Mouse (Mus musculus) limb, embryonic 14.5 days (tissue): Measurements from ENCODE around the gene Coasy. TPM values are rescaled to one million over a fixed set of nuclear protein-coding genes. Genes with fewer than 3 reads are reported as not detected.
A peak's percentile ranks its signal among the peaks of the same experiment; 100 is the strongest.

Experiments
- ATAC-seq: fragments of 200-750 bp; cut with Nextera tagmentation; 2 replicates; pipeline ENCODE4 v1.8.0; 2017; ENCODE audit warnings: low read depth, moderate number of reproducible peaks, moderate TSS enrichment; ENCODE audit not compliant: low FRiP score
- DNase-seq: peaks from one replicate; pipeline ENCODE4 v3.0.0-alpha.2; 2015; ENCODE audit warnings: low spot score
- H3K27ac ChIP-seq: fragments of 300-500 bp; sonication (generic); replicated peaks from 2 replicates; pipeline ENCODE4 v1.5.1; 2014; ENCODE audit warnings: low read depth, mild to moderate bottlenecking, low read length, moderate library complexity, mixed read lengths
- H3K27me3 ChIP-seq: fragments of 300-500 bp; sonication (generic); 2 replicates; pipeline ENCODE4 v1.6.1; 2014; ENCODE audit warnings: low read length, mixed read lengths; ENCODE audit not compliant: control insufficient read depth, insufficient read depth
- H3K36me3 ChIP-seq: fragments of 300-500 bp; sonication (generic); 2 replicates; pipeline ENCODE4 v1.6.1; 2014; ENCODE audit warnings: mild to moderate bottlenecking, low read length, moderate library complexity, mixed read lengths; ENCODE audit not compliant: control insufficient read depth, insufficient read depth
- H3K4me1 ChIP-seq: fragments of 300-500 bp; sonication (generic); 2 replicates; pipeline ENCODE4 v1.6.1; 2014; ENCODE audit warnings: antibody characterized with exemption, low read length, mixed read lengths; ENCODE audit not compliant: control insufficient read depth, insufficient read depth
- H3K4me2 ChIP-seq: fragments of 300-500 bp; sonication (generic); replicated peaks from 2 replicates; pipeline ENCODE4 v1.6.1; 2014; ENCODE audit warnings: low read depth, mild to moderate bottlenecking, low read length, moderate library complexity; ENCODE audit not compliant: severe bottlenecking
- H3K4me3 ChIP-seq: fragments of 300-500 bp; sonication (generic); replicated peaks from 2 replicates; pipeline ENCODE4 v1.5.1; 2014; ENCODE audit warnings: low read length
- H3K9ac ChIP-seq: fragments of 300-500 bp; sonication (generic); 2 replicates; pipeline ENCODE4 v1.6.1; 2014; ENCODE audit warnings: mild to moderate bottlenecking, low read depth, low read length, moderate library complexity; ENCODE audit not compliant: severe bottlenecking
- H3K9me3 ChIP-seq: fragments of 300-500 bp; sonication (generic); 2 replicates; pipeline ENCODE4 v1.6.1; 2016; ENCODE audit warnings: low read length; ENCODE audit not compliant: control insufficient read depth
- POLR2A ChIP-seq: fragments of 200-500 bp; IDR thresholded peaks from 2 replicates; pipeline ENCODE4 v1.8.0; 2012; ENCODE audit warnings: inconsistent platforms, mild to moderate bottlenecking, moderate library complexity, borderline replicate concordance; ENCODE audit not compliant: insufficient read depth, insufficient read length; ENCODE audit errors: extremely low read depth
- WGBS: fragments of 180-500 bp; shearing (Covaris S2); extraction: QIAGEN DNeasy Blood & Tissue Kit; methylation state at CpG from one replicate; pipeline ENCODE4 v1.1.7; 2014; 5-methylcytosine and 5-hydroxymethylcytosine counted together
- polyA plus RNA-seq, 2 experiments: library from polyadenylated mRNA; depleted of rRNA in 1 of 2; stranded (reverse) in 1 of 2; unstranded in 1 of 2; fragments of >200 nt; fragmentation: Nextera tagmentation in 1 of 2; extraction: Ambion mirVana in 1 of 2; gene quantifications; 2 replicates each; pipeline versions ENCODE4 v1.2.1 to v1.2.3; 2012 to 2014

Gene Coasy
- polyA plus RNA-seq, 2 experiments, result 43.3 to 49.1 TPM

DNA sequence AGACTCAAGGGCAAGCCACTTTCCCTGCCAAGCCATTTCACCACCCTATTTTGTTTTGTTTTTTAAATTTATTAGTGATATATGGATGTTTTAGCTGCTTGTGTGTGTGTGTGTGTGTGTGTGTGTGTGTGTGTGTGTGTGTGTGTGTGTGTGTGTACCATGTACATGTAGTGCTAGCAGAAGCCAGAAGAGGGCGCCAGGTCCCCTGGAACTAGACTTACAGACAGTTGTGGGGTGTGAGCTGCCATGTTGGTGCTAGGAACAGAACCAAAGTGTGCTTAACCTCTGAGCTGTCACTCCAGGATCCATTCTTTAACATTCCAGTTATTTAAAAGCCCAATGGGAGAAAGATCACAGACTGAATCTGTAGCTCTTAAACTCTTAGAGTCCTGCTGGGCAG is 44.7 kb downstream of the Coasy start:
- Histone ChIP-seq H3K9me3 (no peaks in the 10 kb centered on the region), H3K4me1 (no peaks in the 10 kb centered on the region), H3K4me2 (no peak overlapping the region), H3K27me3 (no peaks in the 10 kb centered on the region), H3K36me3 (peaks cover 33% of the 10 kb centered on the region), H3K9ac (no peak overlapping the region), H3K27ac (no peak overlapping the region), H3K4me3 (no peak overlapping the region)
- WGBS, result 83% methylated on average over 1 of the region's 1 CpGs
- no peak for TF ChIP-seq POLR2A
- ATAC-seq, result no peak
- DNase-seq, result no peak

- no peak for DNase-seq
- H3K36me3 ChIP-seq, result peaks cover 20% of the 10 kb centered on the region
- no peaks in the 10 kb centered on the region for H3K27me3 ChIP-seq
- H3K4me1 ChIP-seq, result no peaks in the 10 kb centered on the region
- TF ChIP-seq POLR2A, result no peak
- no peak overlapping the region for H3K27ac ChIP-seq
- H3K4me3 ChIP-seq, result no peak overlapping the region
- WGBS, result 85% methylated on average over 11 of the region's 11 CpGs
- no peak for ATAC-seq
- H3K4me2 ChIP-seq, result no peak overlapping the region
- H3K9me3 ChIP-seq, result no peaks in the 10 kb centered on the region
- no peak overlapping the region for H3K9ac ChIP-seq
Observed at GRCm38 (mm10) chr11:101128996-101129577, 46.7 kb downstream of the Coasy start.

- H3K9me3 ChIP-seq, result no peaks in the 10 kb centered on the region
- H3K36me3 ChIP-seq, result peaks cover 17% of the 10 kb centered on the region
- ATAC-seq (peak; percentile 9; the same call in 1 of the 2 replicates), DNase-seq (no peak)
- no peaks in the 10 kb centered on the region for H3K27me3 ChIP-seq
- H3K27ac ChIP-seq, result no peak overlapping the region
- WGBS, result 42% methylated on average over 18 of the region's 18 CpGs
- no peak overlapping the region for H3K4me2 ChIP-seq
- TF ChIP-seq POLR2A, result no peak
- no peaks in the 10 kb centered on the region for H3K4me1 ChIP-seq
- no peak overlapping the region for H3K4me3 ChIP-seq
- H3K9ac ChIP-seq, result no peak overlapping the region
Observed at GRCm38 (mm10) chr11:101130056-101130756, 47.8 kb downstream of the Coasy start.

DNA sequence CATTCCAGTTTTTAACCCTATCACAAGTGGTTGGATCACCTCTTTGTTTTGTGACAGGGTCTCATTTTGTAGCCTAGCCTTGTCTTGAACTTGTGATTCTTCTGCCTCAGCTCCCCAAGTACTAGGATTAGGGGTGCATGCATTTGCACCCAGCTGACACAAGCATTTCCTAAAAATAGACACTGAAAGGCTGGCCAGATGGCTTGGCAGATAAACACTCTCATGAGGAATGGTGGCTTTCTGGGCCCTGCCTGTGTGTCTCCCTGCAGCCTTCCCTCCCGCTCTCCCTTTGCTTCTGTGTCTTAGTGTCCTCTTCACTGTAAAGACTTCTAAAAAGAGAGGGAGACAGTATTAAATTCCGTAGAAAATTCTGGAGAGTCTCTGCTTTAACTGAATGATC is 48.8 kb downstream of the Coasy start:
- Histone ChIP-seq H3K9me3 (no peaks in the 10 kb centered on the region), H3K4me1 (no peaks in the 10 kb centered on the region), H3K9ac (no peak overlapping the region), H3K27ac (no peak overlapping the region), H3K4me2 (no peak overlapping the region), H3K4me3 (no peak overlapping the region), H3K36me3 (peaks cover 7% of the 10 kb centered on the region), H3K27me3 (no peaks in the 10 kb centered on the region)
- DNase-seq (no peak), ATAC-seq (no peak)
- 94% methylated on average over 2 of the region's 2 CpGs for WGBS
- no peak for TF ChIP-seq POLR2A

- ATAC-seq (no peak), DNase-seq (no peak)
- peaks cover 2% of the 10 kb centered on the region; the same call in 1 of the 2 replicates for H3K36me3 ChIP-seq
- WGBS, result 87% methylated on average over 6 of the region's 6 CpGs
- H3K4me1 ChIP-seq, result no peaks in the 10 kb centered on the region
- no peak for TF ChIP-seq POLR2A
- no peak overlapping the region for H3K9ac ChIP-seq
- H3K27me3 ChIP-seq, result no peaks in the 10 kb centered on the region
- no peak overlapping the region for H3K4me3 ChIP-seq
- H3K9me3 ChIP-seq, result no peaks in the 10 kb centered on the region
- H3K4me2 ChIP-seq, result no peak overlapping the region
- H3K27ac ChIP-seq, result no peak overlapping the region
Observed at GRCm38 (mm10) chr11:101131701-101132100, 49.3 kb downstream of the Coasy start.
